Mouse (Mus musculus) liver, postnatal 0 days (tissue): ENCODE data around the gene Ap3b1.

Experiments used
- CTCF ChIP-seq: sonication (generic); IDR thresholded peaks from 2 replicates; pipeline ENCODE4 v1.5.1; 2016; ENCODE audit warnings: antibody characterized with exemption, low read depth
- EP300 ChIP-seq: IDR thresholded peaks from 2 replicates; pipeline ENCODE4 v1.6.1; 2016; ENCODE audit warnings: antibody characterized with exemption, low read depth, mild to moderate bottlenecking

GRCm38 (mm10) chr13:94599718-94600117 is 241.0 kb downstream of the Ap3b1 start:
- no peak for TF ChIP-seq CTCF
- no peak for TF ChIP-seq EP300
